Comparison of ENCODE assay signal across 8 mouse cellular contexts in the genomic region with DNA sequence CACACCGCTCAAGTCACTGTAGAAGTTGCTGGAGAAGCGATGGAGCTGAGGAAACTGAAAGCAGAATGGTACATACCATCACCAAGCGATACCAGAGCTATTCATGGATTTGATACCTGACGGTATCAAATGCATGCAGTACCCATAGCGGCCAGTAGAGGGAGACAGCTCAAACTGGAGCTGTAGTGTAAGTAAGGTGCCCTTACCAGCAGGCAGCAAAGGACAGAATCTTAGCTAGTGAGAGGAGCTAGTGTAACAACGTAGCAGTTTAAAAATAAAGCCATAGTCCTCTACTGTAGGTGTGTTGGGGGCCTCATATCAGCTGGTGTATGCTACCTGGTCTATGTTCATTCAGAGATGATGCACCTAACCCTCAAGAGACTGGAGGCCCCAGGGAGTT. TPM values are rescaled to one million over a fixed set of nuclear protein-coding genes. Genes with fewer than 3 reads are reported as not detected.
DNase-seq lines count a peak whose midpoint lies in the region; TF ChIP-seq lines count a peak whose summit lies in the region.

No protein-coding gene starts in this region.

- H3K4me3 ChIP-seq in CH12.LX (replicated peaks in 1 of 3; ENCODE audit: low read depth in 2 of 3, low read length in 2 of 3, poor library complexity in 1 of 3) = no peak overlapping the region
- no peak overlapping the region for H3K4me3 ChIP-seq in lung, adult 2 months (replicated peaks; ENCODE audit: extremely low read depth, low read depth, low read length)

- TF ChIP-seq RAD21 in CH12.LX (IDR thresholded peaks at IDR 0.05; ENCODE audit: low read depth, low read length) = peak; percentile 24

- TF ChIP-seq EP300 in CH12.LX (IDR thresholded peaks at IDR 0.05; ENCODE audit: low read length) = no peak

- TF ChIP-seq POLR2A in CH12.LX (IDR thresholded peaks at IDR 0.05; ENCODE audit: low read depth, low read length) = no peak
- TF ChIP-seq POLR2A in lung, adult 2 months (IDR thresholded peaks at IDR 0.05; ENCODE audit: borderline replicate concordance, extremely low read depth, low read depth, low read length) = no peak

- no peaks in the 10 kb centered on the region for H3K9me3 ChIP-seq in CH12.LX (replicated peaks; ENCODE audit: low read length)

- peak; percentile 70 to 98 for TF ChIP-seq CTCF in CH12.LX (conservative IDR thresholded peaks at IDR 0.05 in 1 of 2, IDR thresholded peaks at IDR 0.05 in 1 of 2; ENCODE audit: low read depth in 2 of 2, low read length in 2 of 2)
- TF ChIP-seq CTCF in lung, adult 2 months (IDR thresholded peaks at IDR 0.05; ENCODE audit: insufficient read depth, low read length) = peak; percentile 70

- peak; percentile 76 for DNase-seq in CH12.LX (ENCODE audit: extremely low read depth)
- peak; percentile 19 for DNase-seq in adrenal gland, adult 8-10 months
- DNase-seq in embryo, embryonic 9.5 days (ENCODE audit: extremely low spot score) = peak; percentile 69
- DNase-seq in heart, postnatal 10 days = peak; percentile 59 to 74
- peak; percentile 69 to 86 for DNase-seq in kidney, postnatal 25 days
- peak; percentile 62 for DNase-seq in lung, adult 2 months
- peak; percentile 45 for DNase-seq in ovary, postnatal 36 days (ENCODE audit: low spot score)
- peak; percentile 76 for DNase-seq in urinary bladder, postnatal 14 days (ENCODE audit: low spot score)

- H3K36me3 ChIP-seq in CH12.LX (replicated peaks in 1 of 2; ENCODE audit: control insufficient read depth in 1 of 2, insufficient read depth in 1 of 2, low read length in 1 of 2) = no peaks in the 10 kb centered on the region

- no peak overlapping the region for H3K9ac ChIP-seq in CH12.LX (ENCODE audit: insufficient read depth, low read depth)

- H3K79me2 ChIP-seq in CH12.LX (replicated peaks; ENCODE audit: control insufficient read depth, extremely low read depth, insufficient read depth, poor library complexity, severe bottlenecking) = no peaks in the 10 kb centered on the region

- dilution Hi-C loops in CH12.LX (cut with MboI; ENCODE audit: extremely low pct_ligation_motif_present, extremely low pct_unique_long_range_greater_than_20kb, low sequenced_read_pairs) = no loop called here

- WGBS in lung, adult 2 months = 9% methylated on average over 6 of the region's 6 CpGs

- no peaks in the 10 kb centered on the region for H3K27me3 ChIP-seq in CH12.LX (replicated peaks)

- intact Hi-C loops in heart, postnatal 10 days (cut with DNase I) = loop anchor here (5.0 kb wide), 1 partner anchor 62 kb away; no protein-coding TSS in a partner anchor

- H3K4me2 ChIP-seq in CH12.LX (ENCODE audit: insufficient read depth, low read depth, poor library complexity, severe bottlenecking) = no peak overlapping the region

- no peaks in the 10 kb centered on the region for H3K4me1 ChIP-seq in CH12.LX (ENCODE audit: control insufficient read depth in 1 of 2, insufficient read depth in 2 of 2)
- no peaks in the 10 kb centered on the region for H3K4me1 ChIP-seq in lung, adult 2 months (ENCODE audit: control insufficient read depth, insufficient read depth, low read length)

- H3K27ac ChIP-seq in CH12.LX (ENCODE audit: insufficient read depth, low read depth) = no peak overlapping the region

- in situ Hi-C loops in CH12.LX (cut with MboI; ENCODE audit: low pct_ligation_motif_present, low pct_unique_long_range_greater_than_20kb, low sequenced_read_pairs) = no loop called here

TF ChIP-seq in CH12.LX, 34 proteins besides CTCF, POLR2A, EP300 and RAD21:
- no peak for TF ChIP-seq RCOR1 (conservative IDR thresholded peaks at IDR 0.05; ENCODE audit: low read depth, low read length)
- TF ChIP-seq SMC3 (IDR thresholded peaks at IDR 0.05; ENCODE audit: low read depth, low read length) = peak; percentile 45

RNA-seq across cellular contexts. Expression of a gene that starts 12.0 kb away (rescaled TPM):
- total RNA-seq in CH12.LX (2012; rRNA removed) = 1.2 and 2.2 TPM in 2 replicates
- total RNA-seq in CH12.LX (2014; rRNA removed) = 2.8 and 3.1 TPM in 2 replicates
- 2.5 and 2.8 TPM in 2 replicates for polyA plus RNA-seq in CH12.LX (2012; ENCODE audit: insufficient read length, low read depth)
- 10 to 100 TPM; 24.4 to 34.4 (median 27.8) TPM for total RNA-seq in adrenal gland, adult 8-10 months (2022)
- 1 to 10 TPM; 1.5 to 1.7 TPM for total RNA-seq in heart, postnatal 10 days (2021)
- 7.4 and 9.7 TPM in 2 replicates for polyA plus RNA-seq in lung, adult 2 months (2012; rRNA removed)

RNA-seq across cellular contexts. Expression of a gene that starts 36.8 kb away (rescaled TPM):
- total RNA-seq in CH12.LX (2012; rRNA removed) = not detected in 2 replicates
- total RNA-seq in CH12.LX (2014; rRNA removed) = not detected in 2 replicates
- not detected in 2 replicates for polyA plus RNA-seq in CH12.LX (2012; ENCODE audit: insufficient read length, low read depth)
- under 1 TPM in 1 of 4 experiments, not detected in 3; 0.10 TPM for total RNA-seq in adrenal gland, adult 8-10 months (2022)
- not detected for total RNA-seq in heart, postnatal 10 days (2021)
- 0.11 TPM in 1 of 2 replicates, not detected in the other for polyA plus RNA-seq in lung, adult 2 months (2012; rRNA removed)

RNA-seq across cellular contexts. Expression of a gene that starts 37.1 kb away (rescaled TPM):
- total RNA-seq in CH12.LX (2012; rRNA removed) (not detected in 2 replicates), CH12.LX (2014; rRNA removed) (not detected in 2 replicates)
- polyA plus RNA-seq in CH12.LX (2012; ENCODE audit: insufficient read length, low read depth) = not detected in 2 replicates
- 10 to 100 TPM; 11.4 to 13.9 (median 12.5) TPM for total RNA-seq in adrenal gland, adult 8-10 months (2022)
- total RNA-seq in heart, postnatal 10 days (2021) = 1 to 10 TPM; 4.7 to 5.3 TPM
- polyA plus RNA-seq in lung, adult 2 months (2012; rRNA removed) = 10.7 and 10.9 TPM in 2 replicates

RNA-seq across cellular contexts. Expression of a gene that starts 50.4 kb away (rescaled TPM):
- total RNA-seq in CH12.LX (2012; rRNA removed) (not detected in 2 replicates), CH12.LX (2014; rRNA removed) (not detected in 2 replicates)
- 0.04 TPM in 1 of 2 replicates, not detected in the other for polyA plus RNA-seq in CH12.LX (2012; ENCODE audit: insufficient read length, low read depth)
- under 1 TPM in 3 of 4 experiments, not detected in 1; 0.06 to 0.16 (median 0.07) TPM for total RNA-seq in adrenal gland, adult 8-10 months (2022)
- not detected for total RNA-seq in heart, postnatal 10 days (2021)
- 0.16 and 0.19 TPM in 2 replicates for polyA plus RNA-seq in lung, adult 2 months (2012; rRNA removed)

Comparison
In these comparisons a context has a peak if more than half of its experiments do, and no peak if none do; other contexts are left out.
1. DNase-seq: peak in every context shown above with its lines; median percentile 78 in kidney, postnatal 25 days; 76 in CH12.LX; 76 in urinary bladder, postnatal 14 days; 69 in embryo, embryonic 9.5 days; 66 in heart, postnatal 10 days; 62 in lung, adult 2 months; 45 in ovary, postnatal 36 days; 19 in adrenal gland, adult 8-10 months.
2. RNA of a gene that starts 12.0 kb away (total RNA-seq): 24.4 to 34.4 TPM in adrenal gland, adult 8-10 months; 1.2 to 3.1 TPM in CH12.LX and 1.5 to 1.7 TPM in heart, postnatal 10 days; every median in the first group is over 4 times any median in the second.
3. RNA of a gene that starts 37.1 kb away (total RNA-seq): 11.4 to 13.9 TPM in adrenal gland, adult 8-10 months and 4.7 to 5.3 TPM in heart, postnatal 10 days; not detected in CH12.LX; every median in the first group is over 4 times any median in the second.